Mouse (Mus musculus) limb, embryonic 13.5 days (tissue): ENCODE measurements around the gene Sec14l3. TPM values are rescaled to one million over a fixed set of nuclear protein-coding genes. Genes with fewer than 3 reads are reported as not detected.

Source experiments
- ATAC-seq: fragments of 200-750 bp; cut with Nextera tagmentation; 2 replicates; pipeline ENCODE4 v1.8.0; 2017; ENCODE audit warnings: low read depth, moderate number of reproducible peaks, moderate TSS enrichment; ENCODE audit not compliant: low FRiP score
- H3K27ac ChIP-seq: fragments of 300-500 bp; sonication (generic); 2 replicates; pipeline ENCODE4 v1.5.1; 2015; ENCODE audit warnings: inconsistent platforms, mild to moderate bottlenecking, moderate library complexity
- H3K27me3 ChIP-seq: fragments of 300-500 bp; sonication (generic); 2 replicates; pipeline ENCODE4 v1.6.1; 2015; ENCODE audit warnings: mild to moderate bottlenecking, inconsistent platforms
- H3K36me3 ChIP-seq: fragments of 300-500 bp; sonication (generic); 2 replicates; pipeline ENCODE4 v1.6.1; 2015; ENCODE audit warnings: inconsistent platforms, mild to moderate bottlenecking, moderate library complexity
- H3K4me1 ChIP-seq: fragments of 300-500 bp; sonication (generic); 2 replicates; pipeline ENCODE4 v1.6.1; 2015; ENCODE audit warnings: inconsistent platforms
- H3K4me2 ChIP-seq: fragments of 300-500 bp; sonication (generic); replicated peaks from 2 replicates; pipeline ENCODE4 v1.6.1; 2015; ENCODE audit warnings: inconsistent platforms, mild to moderate bottlenecking, moderate library complexity
- H3K4me3 ChIP-seq: fragments of 300-500 bp; sonication (generic); 2 replicates; pipeline ENCODE4 v1.5.1; 2015; ENCODE audit warnings: moderate library complexity, mild to moderate bottlenecking, inconsistent platforms
- H3K9ac ChIP-seq: fragments of 300-500 bp; sonication (generic); 2 replicates; pipeline ENCODE4 v1.6.1; 2015; ENCODE audit warnings: mild to moderate bottlenecking, inconsistent platforms
- H3K9me3 ChIP-seq: fragments of 300-500 bp; sonication (generic); 2 replicates; pipeline ENCODE4 v1.6.1; 2016; ENCODE audit warnings: inconsistent platforms
- WGBS: fragments of 180-500 bp; shearing (Covaris S2); methylation state at CpG from one replicate; pipeline ENCODE4 v1.1.7; 2015; 5-methylcytosine and 5-hydroxymethylcytosine counted together
- polyA plus RNA-seq: library from polyadenylated mRNA; unstranded; fragments of >200 nt; fragmentation: Nextera tagmentation; extraction: Ambion mirVana; gene quantifications from 2 replicates; pipeline ENCODE4 v1.2.1, GENCODE M21; 2015

The Sec14l3 gene
- polyA plus RNA-seq, 1 experiment from 2014 or later = not detected

DNA sequence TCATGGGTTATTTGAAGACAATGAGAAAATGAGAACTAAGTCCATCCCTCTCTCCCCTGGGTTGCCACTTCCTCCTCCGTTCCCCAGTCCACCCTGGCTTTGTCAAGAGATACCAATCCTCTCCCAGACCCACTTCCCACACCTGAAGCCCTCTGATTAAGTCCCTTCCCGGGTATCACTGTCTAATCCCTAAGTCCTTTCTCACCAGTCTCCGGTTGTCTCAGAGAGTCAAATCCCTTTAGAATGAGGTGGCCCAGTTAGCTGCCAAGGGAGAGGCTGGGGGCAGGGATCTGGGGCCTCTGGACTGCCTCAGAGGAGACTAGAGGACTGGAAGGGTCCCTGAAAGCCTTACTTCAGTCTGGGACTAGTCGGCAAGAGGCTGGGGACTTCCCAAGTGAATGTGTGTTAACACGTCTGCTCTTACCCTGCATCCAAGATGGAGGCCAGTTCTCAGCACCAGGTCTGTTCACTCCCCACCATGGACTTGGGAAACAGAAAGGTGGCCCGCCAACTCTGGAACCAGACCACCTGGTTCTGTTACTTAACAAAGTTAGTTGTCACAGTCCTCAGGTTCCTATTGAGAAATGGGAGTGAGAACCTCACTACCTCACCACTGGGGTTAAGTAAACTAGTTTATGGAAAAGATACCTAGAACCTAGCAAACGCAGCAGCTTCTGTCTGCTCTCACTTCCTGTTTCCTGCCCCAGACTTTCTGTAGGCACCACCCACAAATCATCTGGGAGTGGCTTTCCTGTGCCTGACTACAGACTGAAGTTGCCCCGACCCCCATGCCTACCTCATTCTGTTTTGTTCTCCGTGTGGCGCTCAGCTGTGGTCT is 58.3 kb downstream of the Sec14l3 start, which contains the start of gene Sec14l2:
TSS of gene Sec14l2 (minus strand) at position 674 of the 838 bp plus-strand sequence.
- Histone ChIP-seq H3K27me3 (peaks cover 30% of the 10 kb centered on the region), H3K4me3 (no peak within 1 kb of the TSS), H3K4me1 (peaks cover 10% of the 10 kb centered on the region), H3K36me3 (no peaks in the 10 kb centered on the region), H3K9ac (no peak within 1 kb of the TSS), H3K9me3 (peaks cover 20% of the 10 kb centered on the region; the same call in 1 of the 2 replicates), H3K27ac (no peak within 1 kb of the TSS), H3K4me2 (no peak within 1 kb of the TSS)
- 76% methylated on average over 10 of the region's 10 CpGs for WGBS
- no peak for ATAC-seq

- peaks cover 2% of the 10 kb centered on the region for H3K4me1 ChIP-seq
- WGBS = 50% methylated on average over 5 of the region's 5 CpGs
Measured at GRCm38 (mm10) chr11:4123922-4124321, 59.3 kb downstream of the Sec14l3 start.

GRCm38 (mm10) chr11:4127059-4127458 is 62.4 kb downstream of the Sec14l3 start:
- no peak overlapping the region for H3K9ac ChIP-seq
- peaks cover 20% of the 10 kb centered on the region; the same call in 1 of the 2 replicates for H3K9me3 ChIP-seq
- WGBS = 89% methylated on average over 1 of the region's 1 CpGs
- no peak overlapping the region for H3K4me2 ChIP-seq
- no peak overlapping the region for H3K27ac ChIP-seq
- no peaks in the 10 kb centered on the region for H3K4me1 ChIP-seq
- H3K4me3 ChIP-seq = no peak overlapping the region
- no peaks in the 10 kb centered on the region for H3K27me3 ChIP-seq
- no peak for ATAC-seq
- no peaks in the 10 kb centered on the region for H3K36me3 ChIP-seq

More at GRCm38 (mm10) chr11:4123922-4124321, 59.3 kb downstream of the Sec14l3 start:
- no peaks in the 10 kb centered on the region for H3K36me3 ChIP-seq
- H3K27me3 ChIP-seq = peaks cover 22% of the 10 kb centered on the region
- H3K9me3 ChIP-seq = peaks cover 20% of the 10 kb centered on the region; the same call in 1 of the 2 replicates
- no peak overlapping the region for H3K27ac ChIP-seq
- no peak overlapping the region for H3K9ac ChIP-seq
- no peak overlapping the region for H3K4me2 ChIP-seq
- no peak overlapping the region for H3K4me3 ChIP-seq
- ATAC-seq = no peak

Other genes with a start within 250 kb of the Sec14l3 start
- 0.73 and 0.76 TPM in 2 replicates for gene Osbp2, start 200.9 kb upstream of the Sec14l3 start, polyA plus RNA-seq
- gene 4921536K21Rik, start 169.7 kb upstream of the Sec14l3 start, polyA plus RNA-seq = 0.09 and 0.20 TPM in 2 replicates
- 11.0 and 12.5 TPM in 2 replicates for gene Dusp18, start 169.6 kb upstream of the Sec14l3 start, polyA plus RNA-seq
- 3.5 and 4.1 TPM in 2 replicates for gene Slc35e4, start 150.2 kb upstream of the Sec14l3 start, polyA plus RNA-seq
- gene Tcn2, start 132.7 kb upstream of the Sec14l3 start, polyA plus RNA-seq = 44.1 and 46.0 TPM in 2 replicates
- gene Pes1, start 100.9 kb upstream of the Sec14l3 start, polyA plus RNA-seq = 81.6 and 84.6 TPM in 2 replicates
- gene 4930556J24Rik, start 88.1 kb upstream of the Sec14l3 start, polyA plus RNA-seq = 0.32 and 0.37 TPM in 2 replicates
- gene Gal3st1, start 81.2 kb upstream of the Sec14l3 start, polyA plus RNA-seq = 4.2 and 4.5 TPM in 2 replicates
- gene Sec14l4, start 33.4 kb upstream of the Sec14l3 start, polyA plus RNA-seq = 0.09 TPM in 2 replicates
- gene Mtfp1, start 30.6 kb downstream of the Sec14l3 start, polyA plus RNA-seq = 6.3 and 7.4 TPM in 2 replicates
- 2.5 and 3.5 TPM in 2 replicates for gene Sec14l2, start 58.6 kb downstream of the Sec14l3 start, polyA plus RNA-seq
- gene Rnf215, start 70.4 kb downstream of the Sec14l3 start, polyA plus RNA-seq = 38.6 and 39.0 TPM in 2 replicates
- 9.5 and 10.3 TPM in 2 replicates for gene Ccdc157, start 95.5 kb downstream of the Sec14l3 start, polyA plus RNA-seq
- 57.0 and 65.7 TPM in 2 replicates for gene Sf3a1, start 95.5 kb downstream of the Sec14l3 start, polyA plus RNA-seq
- 40.2 and 42.3 TPM in 2 replicates for gene Tbc1d10a, start 121.9 kb downstream of the Sec14l3 start, polyA plus RNA-seq
- gene Castor1, start 153.4 kb downstream of the Sec14l3 start, polyA plus RNA-seq = 4.5 and 4.7 TPM in 2 replicates
- gene Osm, start 171.6 kb downstream of the Sec14l3 start, polyA plus RNA-seq = 0.06 TPM in 1 of 2 replicates, not detected in the other
- gene Lif, start 192.7 kb downstream of the Sec14l3 start, polyA plus RNA-seq = 0.08 TPM in 2 replicates